Mouse (Mus musculus) retina, embryonic 14.5 days (tissue): ENCODE results near the gene Rbp1.

Source experiments
- DNase-seq: peaks from one replicate; pipeline ENCODE4 v3.0.0-alpha.2; 2015; ENCODE audit warnings: low spot score

Rbp1 gene

GRCm38 (mm10) chr9:98422656-98423055, at the start of gene Rbp1:
Gene Rbp1, plus strand, starts transcription at chr9:98422961.
- DNase-seq: no peak

DNA sequence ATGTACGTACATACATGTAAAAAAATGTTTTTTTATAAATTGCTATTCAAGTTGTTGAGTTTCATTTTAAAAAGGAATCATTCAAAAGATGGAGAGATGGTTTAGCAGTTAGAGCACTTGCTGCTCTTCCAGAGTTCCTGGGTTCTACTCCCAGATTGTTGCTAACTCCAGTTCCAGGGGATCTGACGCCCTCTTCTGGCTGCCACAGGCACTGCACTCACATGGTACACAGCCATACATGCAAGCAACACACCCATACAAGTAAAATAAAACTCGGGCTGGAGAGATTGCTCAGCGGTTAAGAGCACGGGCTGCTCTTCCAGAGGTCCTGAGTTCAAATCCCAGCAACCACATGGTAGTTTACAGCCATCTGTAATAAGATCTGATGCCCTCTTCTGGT, 49.4 kb upstream of the Rbp1 start:
- DNase-seq: no peak

DNA sequence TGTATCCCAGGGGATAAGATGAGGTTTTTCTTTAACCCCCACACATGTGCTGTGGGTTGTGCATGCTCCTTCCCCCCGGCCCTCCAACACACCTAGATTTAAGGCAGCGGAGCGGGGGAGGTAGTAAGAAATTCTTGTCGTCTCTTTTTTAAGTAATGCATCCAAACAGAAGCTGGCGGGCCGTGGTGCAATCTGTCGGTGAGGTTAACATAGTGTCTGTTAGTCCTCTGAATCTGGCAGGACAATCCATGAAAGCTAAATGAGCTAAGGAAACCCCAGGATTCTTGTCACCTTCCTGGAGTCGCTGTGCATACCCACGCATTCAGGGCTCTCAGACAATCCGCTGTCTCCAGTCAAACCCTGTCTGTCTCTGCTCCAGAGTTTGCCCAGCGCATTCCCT, 47.9 kb upstream of the Rbp1 start:
- no peak for DNase-seq

GRCm38 (mm10) chr9:98375329-98376170, 47.2 kb upstream of the Rbp1 start:
- no peak for DNase-seq

GRCm38 (mm10) chr9:98379736-98380135, 43.0 kb upstream of the Rbp1 start:
- no peak for DNase-seq

DNA sequence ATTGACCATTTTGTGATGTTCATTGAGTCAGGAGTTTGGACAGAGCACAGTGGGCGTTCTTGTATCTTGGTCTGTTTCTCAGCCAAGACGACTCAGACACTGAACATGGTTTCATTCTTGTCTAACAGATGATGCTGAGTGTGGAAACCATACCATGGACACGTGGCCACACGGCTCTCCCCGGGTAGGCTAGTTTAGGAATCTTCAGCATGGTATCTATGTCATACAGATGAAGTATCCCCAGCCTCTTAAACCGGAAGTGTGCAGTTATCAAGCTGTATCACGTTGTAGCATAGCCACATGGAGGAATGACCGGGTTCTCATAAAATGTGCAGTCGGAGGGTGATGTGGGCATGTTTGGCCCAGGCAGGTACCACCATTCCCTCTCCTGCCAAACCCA, 42.2 kb upstream of the Rbp1 start:
- no peak for DNase-seq

- DNase-seq: no peak
These were observed 34.8 kb upstream of the Rbp1 start for GRCm38 (mm10) chr9:98387741-98388632.

- DNase-seq: no peak
These were observed 34.2 kb upstream of the Rbp1 start for GRCm38 (mm10) chr9:98388633-98388965.

- no peak for DNase-seq
These were observed 29.3 kb upstream of the Rbp1 start for GRCm38 (mm10) chr9:98393496-98393895.

GRCm38 (mm10) chr9:98397211-98397610, 25.6 kb upstream of the Rbp1 start:
- DNase-seq: no peak

GRCm38 (mm10) chr9:98397866-98398265, 24.9 kb upstream of the Rbp1 start:
- DNase-seq: no peak

GRCm38 (mm10) chr9:98400185-98400894, 22.4 kb upstream of the Rbp1 start:
- DNase-seq: no peak

DNA sequence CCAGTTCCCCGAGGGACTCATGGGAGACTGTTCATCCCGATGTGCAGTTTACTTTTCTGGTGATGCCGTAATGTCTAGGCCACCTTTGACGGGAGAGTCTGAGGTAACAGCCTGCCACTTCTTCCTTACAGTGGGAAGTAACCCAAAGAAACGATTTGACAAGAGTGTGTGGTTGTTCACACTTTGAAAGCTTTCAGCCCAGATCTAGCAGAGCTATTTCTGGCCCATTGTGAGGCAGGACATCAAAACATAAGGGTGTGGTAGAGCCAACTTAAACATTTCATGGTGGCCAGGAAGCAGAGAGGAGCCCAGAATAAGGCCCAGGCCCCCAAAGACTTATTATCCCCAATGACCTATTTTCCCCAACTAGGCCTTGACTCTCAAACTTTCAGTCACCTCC, 21.1 kb upstream of the Rbp1 start:
- DNase-seq: no peak

- no peak for DNase-seq
These were observed 15.0 kb upstream of the Rbp1 start for GRCm38 (mm10) chr9:98407771-98408170.

- peak; percentile 87 for DNase-seq
These were observed 13.6 kb upstream of the Rbp1 start for GRCm38 (mm10) chr9:98409137-98409536.

GRCm38 (mm10) chr9:98415427-98415826, 7.3 kb upstream of the Rbp1 start:
- DNase-seq: no peak

DNA sequence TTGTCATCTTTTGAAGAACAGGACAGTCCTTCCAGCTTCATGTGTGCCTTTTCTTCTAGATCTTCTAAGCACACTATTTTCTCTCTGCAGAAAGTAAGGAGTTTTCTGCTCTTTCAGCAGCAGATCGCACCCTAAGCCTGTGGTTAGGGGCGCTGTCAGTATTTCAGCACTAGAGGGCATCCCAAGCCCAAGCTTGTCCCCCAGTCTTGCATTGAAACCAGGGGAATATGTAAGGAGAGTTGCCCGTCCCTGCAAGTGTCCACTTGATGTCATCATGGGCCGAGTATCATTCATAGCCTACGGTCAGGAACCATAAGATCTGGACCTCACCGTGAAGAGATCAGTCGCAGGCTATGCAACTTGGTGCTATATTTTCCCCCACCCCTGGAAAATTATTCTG, 4.8 kb upstream of the Rbp1 start:
- DNase-seq: peak; percentile 77

GRCm38 (mm10) chr9:98418346-98418745, 4.4 kb upstream of the Rbp1 start:
- DNase-seq: no peak

DNA sequence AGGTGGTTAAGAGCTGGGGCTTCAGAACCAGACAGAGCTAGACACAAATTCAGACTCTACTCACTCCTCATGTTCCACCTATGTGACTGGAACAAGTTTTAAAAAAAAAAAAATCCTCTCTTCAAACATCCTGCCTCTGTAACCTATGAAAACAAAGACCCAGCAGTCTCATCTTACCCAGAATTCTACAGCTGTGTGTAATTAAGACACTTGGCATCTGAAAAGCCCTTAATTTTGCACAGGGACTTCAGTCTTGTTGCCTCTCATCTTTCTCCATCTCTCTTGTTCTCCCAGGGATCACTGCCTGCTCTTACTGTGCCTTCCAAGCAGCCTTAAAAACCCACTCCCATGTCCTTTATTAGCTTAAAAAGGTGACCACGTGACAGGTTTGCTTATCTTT, 2.1 kb upstream of the Rbp1 start:
- DNase-seq: no peak

DNA sequence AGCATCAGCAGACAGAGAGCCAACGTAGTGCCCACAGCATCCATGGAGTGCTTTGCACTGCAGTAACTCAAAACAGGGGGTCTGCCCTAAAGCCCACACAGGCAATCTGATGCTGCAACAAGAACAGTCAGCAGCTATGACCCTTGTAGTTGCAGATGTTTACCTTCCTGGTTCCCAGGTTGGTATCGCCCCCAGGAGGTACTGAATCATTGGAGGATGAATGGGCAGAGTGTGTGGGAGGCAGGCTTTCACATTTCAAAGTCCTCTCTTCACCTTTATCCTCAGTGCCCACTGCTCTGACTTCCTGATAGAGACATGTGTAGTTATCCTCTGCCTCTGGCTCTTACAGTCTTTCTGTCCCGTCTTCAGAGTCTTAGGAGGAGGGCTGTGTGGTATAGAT, 858 bp upstream of the Rbp1 start:
- DNase-seq: no peak

- DNase-seq: no peak
These were observed 930 bp downstream of the Rbp1 start for GRCm38 (mm10) chr9:98423691-98424090.

DNA sequence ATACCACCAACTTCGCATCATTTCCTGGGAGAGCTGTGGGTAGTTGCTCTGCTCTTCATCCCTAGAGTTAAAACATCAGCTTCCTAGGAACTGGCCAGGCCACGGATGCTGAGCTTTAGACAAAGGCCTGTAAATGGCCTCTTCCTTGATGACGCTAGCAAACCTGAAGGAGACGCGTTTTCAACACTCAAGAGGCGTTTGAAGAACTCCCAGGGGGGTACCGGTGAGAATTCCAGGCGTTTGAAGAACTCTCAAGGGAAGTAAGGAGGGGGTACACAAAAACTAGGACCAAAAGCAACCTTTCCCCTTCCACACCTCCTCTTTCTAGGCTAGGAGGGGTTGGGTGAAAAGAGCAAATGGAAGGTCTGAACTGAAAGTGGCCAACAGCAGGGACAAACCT, 1.5 kb downstream of the Rbp1 start:
- peak; percentile 46 for DNase-seq
